Comparison of ENCODE assay signal across 24 mouse cellular contexts in genomic region chr15:100100336-100100735, GRCm38 (mm10).
A peak's percentile ranks its signal among the peaks of the same experiment; 100 is the strongest.
DNase-seq lines count a peak whose midpoint lies in the region; ATAC-seq and TF ChIP-seq lines count a peak whose summit lies in the region.
"Had no signal": no experiment of that assay in that cellular context is flagged by ENCODE, and none has a peak within 500 bp of the region (broad histone marks: within the 10 kb centered on the region; RNA-seq: fewer than 3 reads in every experiment).

No protein-coding gene starts in this region.

- no peak for ATAC-seq in granulocyte monocyte progenitor cell, adult 5-6 weeks (replicated peaks; ENCODE audit: poor library complexity, severe bottlenecking)
- ATAC-seq: forebrain, embryonic 16.5 days had no signal

- peak overlapping the region; percentile 21 for H3K27ac ChIP-seq in left cerebral cortex, adult 2 months
- H3K27ac ChIP-seq in cortical plate, adult 2 months (ENCODE audit: insufficient read depth, low read length): peak overlapping the region; percentile 28; the same call in 1 of the 2 replicates
- H3K27ac ChIP-seq: heart, embryonic 10.5 days; hindbrain, embryonic 12.5 days; liver, embryonic 13.5 days had no signal

- DNase-seq in embryo, embryonic 10 days (ENCODE audit: low spot score): peak; percentile 35
- no peak for DNase-seq in embryo, embryonic 10.5 days (ENCODE audit: low spot score)
- no peak for DNase-seq in left cerebral cortex, adult 2 months (ENCODE audit: extremely low spot score in 1 of 2, low spot score in 2 of 2)
- DNase-seq in left cerebral cortex, postnatal 4 days: no peak
- no peak for DNase-seq in ovary, adult 18-20 months (ENCODE audit: low spot score)
- DNase-seq: B cell, adult 2 months; cerebellum, adult 18-20 months; cerebellum, postnatal 10 days; heart, postnatal 36 days; kidney, adult 9 months; kidney, postnatal 14 days; liver, embryonic 13.5 days; lung, embryonic 14.5 days; lung, postnatal 14 days; midbrain, embryonic 14.5 days; right cerebral cortex, postnatal 4 days; thymus, adult 18-20 months; thymus, postnatal 25 days had no signal

- intact Hi-C loops in left cerebral cortex, adult 2 months (cut with DNase I): no loop called here
- intact Hi-C loops in left cerebral cortex, postnatal 4 days (cut with DNase I): no loop called here

- no peak for TF ChIP-seq CTCF in left cerebral cortex, adult 2 months (IDR thresholded peaks at IDR 0.05)
- no peak for TF ChIP-seq CTCF in cortical plate, adult 2 months (IDR thresholded peaks at IDR 0.05; ENCODE audit: extremely low read depth, insufficient read depth, low read length)

- H3K4me3 ChIP-seq in left cerebral cortex, adult 2 months: no peak overlapping the region
- H3K4me3 ChIP-seq in cortical plate, adult 2 months (ENCODE audit: insufficient read depth, low read length): no peak overlapping the region
- H3K4me3 ChIP-seq: heart, embryonic 10.5 days; hindbrain, embryonic 12.5 days; liver, embryonic 13.5 days; neural tube, embryonic 15.5 days had no signal

- H3K4me1 ChIP-seq in cortical plate, adult 2 months (ENCODE audit: control insufficient read depth, insufficient read depth, low read length): peaks cover 10% of the 10 kb centered on the region

- no peak for TF ChIP-seq POLR2A in cortical plate, adult 2 months (IDR thresholded peaks at IDR 0.05; ENCODE audit: extremely low read depth, insufficient read depth, low read length)
